Comparison of ENCODE assay signal across 14 mouse cellular contexts in genomic region chr4:104384704-104385103, GRCm38 (mm10).
DNase-seq lines count a peak whose midpoint lies in the region; ATAC-seq and TF ChIP-seq lines count a peak whose summit lies in the region.
"Had no signal": no experiment of that assay in that cellular context is flagged by ENCODE, and none has a peak within 500 bp of the region (broad histone marks: within the 10 kb centered on the region; RNA-seq: fewer than 3 reads in every experiment).

No protein-coding gene starts in this region.

- no peaks in the 10 kb centered on the region for H3K9me3 ChIP-seq in hindbrain, postnatal 0 days (ENCODE audit: low read length)
- H3K9me3 ChIP-seq in hindbrain, embryonic 10.5 days = no peaks in the 10 kb centered on the region
- H3K9me3 ChIP-seq in midbrain, embryonic 16.5 days (replicated peaks; ENCODE audit: control insufficient read depth, low read length, poor library complexity, severe bottlenecking) = no peaks in the 10 kb centered on the region
- no peaks in the 10 kb centered on the region for H3K9me3 ChIP-seq in midbrain, embryonic 11.5 days (ENCODE audit: control insufficient read depth, low read length)
- H3K9me3 ChIP-seq in limb, embryonic 13.5 days = no peaks in the 10 kb centered on the region
- H3K9me3 ChIP-seq: heart, embryonic 15.5 days; neural tube, embryonic 12.5 days had no signal

- DNase-seq in hindbrain, postnatal 0 days (ENCODE audit: low spot score) = peak; percentile 42
- no peak for DNase-seq in hindbrain, embryonic 10.5 days (ENCODE audit: low spot score)
- no peak for DNase-seq in midbrain, embryonic 11.5 days (ENCODE audit: low spot score, missing footprints)
- no peak for DNase-seq in yolk sac, embryonic 10.5 days (ENCODE audit: low spot score)
- no peak for DNase-seq in left cerebral cortex, postnatal 4 days
- DNase-seq: cerebellum, adult 9-11 months; gastrocnemius, postnatal 25 days; liver; thymus, postnatal 14 days had no signal

- H3K4me1 ChIP-seq in hindbrain, postnatal 0 days (ENCODE audit: insufficient read depth, low read length) = 0 out of 2 replicates have a peak, but pooled peaks cover 4% of the 10 kb centered on the region
- H3K4me1 ChIP-seq in hindbrain, embryonic 10.5 days (replicated peaks) = peaks cover 8% of the 10 kb centered on the region; the same call in 1 of the 2 replicates
- H3K4me1 ChIP-seq in midbrain, embryonic 16.5 days (ENCODE audit: control insufficient read depth, insufficient read depth, low read length) = peaks cover 21% of the 10 kb centered on the region
- peaks cover 4% of the 10 kb centered on the region; the same call in 1 of the 2 replicates for H3K4me1 ChIP-seq in midbrain, embryonic 11.5 days (ENCODE audit: control insufficient read depth, insufficient read depth, low read length)
- peaks cover 30% of the 10 kb centered on the region for H3K4me1 ChIP-seq in limb, embryonic 13.5 days
- H3K4me1 ChIP-seq: heart, embryonic 15.5 days; neural tube, embryonic 12.5 days had no signal

- H3K4me2 ChIP-seq in hindbrain, postnatal 0 days (ENCODE audit: low read depth, low read length) = no peak overlapping the region
- H3K4me2 ChIP-seq in midbrain, embryonic 16.5 days (ENCODE audit: low read length) = peak overlapping the region; percentile 2; the same call in 1 of the 2 replicates
- H3K4me2 ChIP-seq in midbrain, embryonic 11.5 days = no peak overlapping the region
- peak overlapping the region; percentile 9; the same call in 1 of the 2 replicates for H3K4me2 ChIP-seq in limb, embryonic 13.5 days (replicated peaks)
- H3K4me2 ChIP-seq: heart, embryonic 15.5 days; neural tube, embryonic 12.5 days had no signal

- no peaks in the 10 kb centered on the region for H3K36me3 ChIP-seq in hindbrain, postnatal 0 days (ENCODE audit: insufficient read depth, low read length)
- H3K36me3 ChIP-seq in hindbrain, embryonic 10.5 days = no peaks in the 10 kb centered on the region
- H3K36me3 ChIP-seq in midbrain, embryonic 16.5 days (ENCODE audit: control insufficient read depth, insufficient read depth, low read length) = no peaks in the 10 kb centered on the region
- H3K36me3 ChIP-seq in midbrain, embryonic 11.5 days (ENCODE audit: control insufficient read depth, insufficient read depth, low read length) = no peaks in the 10 kb centered on the region
- H3K36me3 ChIP-seq in limb, embryonic 13.5 days = no peaks in the 10 kb centered on the region
- H3K36me3 ChIP-seq: heart, embryonic 15.5 days; neural tube, embryonic 12.5 days had no signal

- 38% methylated on average over 7 of the region's 7 CpGs for WGBS in hindbrain, postnatal 0 days
- 78% methylated on average over 7 of the region's 7 CpGs for WGBS in hindbrain, embryonic 10.5 days
- WGBS in midbrain, embryonic 16.5 days = 39% methylated on average over 7 of the region's 7 CpGs
- WGBS in midbrain, embryonic 11.5 days = 66% methylated on average over 7 of the region's 7 CpGs
- WGBS in limb, embryonic 13.5 days = 12% methylated on average over 7 of the region's 7 CpGs

- H3K9ac ChIP-seq in hindbrain, postnatal 0 days (replicated peaks; ENCODE audit: low read length) = no peak overlapping the region
- H3K9ac ChIP-seq in midbrain, embryonic 16.5 days (ENCODE audit: low read depth, low read length) = no peak overlapping the region
- H3K9ac ChIP-seq in midbrain, embryonic 11.5 days (ENCODE audit: low read length) = no peak overlapping the region
- no peak overlapping the region for H3K9ac ChIP-seq in limb, embryonic 13.5 days
- H3K9ac ChIP-seq: heart, embryonic 15.5 days; neural tube, embryonic 12.5 days had no signal

- intact Hi-C loops in left cerebral cortex, postnatal 4 days (cut with DNase I) = no loop called here

- no peak overlapping the region for H3K4me3 ChIP-seq in hindbrain, postnatal 0 days (ENCODE audit: low read length)
- no peak overlapping the region for H3K4me3 ChIP-seq in hindbrain, embryonic 10.5 days
- no peak overlapping the region for H3K4me3 ChIP-seq in midbrain, embryonic 16.5 days (ENCODE audit: low read depth, low read length)
- H3K4me3 ChIP-seq in midbrain, embryonic 11.5 days (ENCODE audit: low read depth, low read length) = no peak overlapping the region
- H3K4me3 ChIP-seq in limb, embryonic 13.5 days = no peak overlapping the region
- H3K4me3 ChIP-seq: heart, embryonic 15.5 days; neural tube, embryonic 12.5 days had no signal

- no peaks in the 10 kb centered on the region for H3K27me3 ChIP-seq in hindbrain, postnatal 0 days (ENCODE audit: insufficient read depth, low read length)
- no peaks in the 10 kb centered on the region for H3K27me3 ChIP-seq in hindbrain, embryonic 10.5 days (ENCODE audit: insufficient read depth, poor library complexity, severe bottlenecking)
- no peaks in the 10 kb centered on the region for H3K27me3 ChIP-seq in midbrain, embryonic 16.5 days (ENCODE audit: control insufficient read depth, insufficient read depth, low read depth, low read length)
- no peaks in the 10 kb centered on the region for H3K27me3 ChIP-seq in midbrain, embryonic 11.5 days (ENCODE audit: control insufficient read depth, insufficient read depth, low read length)
- H3K27me3 ChIP-seq in limb, embryonic 13.5 days = no peaks in the 10 kb centered on the region; the same call in 1 of the 2 replicates
- H3K27me3 ChIP-seq: heart, embryonic 15.5 days; neural tube, embryonic 12.5 days had no signal

- 0 out of 2 replicates have a peak overlapping the region, but pooled peaks have one; percentile 26 for H3K27ac ChIP-seq in hindbrain, postnatal 0 days
- no peak overlapping the region for H3K27ac ChIP-seq in hindbrain, embryonic 10.5 days
- no peak overlapping the region for H3K27ac ChIP-seq in midbrain, embryonic 16.5 days (ENCODE audit: low read length)
- H3K27ac ChIP-seq in midbrain, embryonic 11.5 days (ENCODE audit: low read depth, low read length) = no peak overlapping the region
- H3K27ac ChIP-seq in limb, embryonic 13.5 days = no peak overlapping the region
- H3K27ac ChIP-seq: heart, embryonic 15.5 days; neural tube, embryonic 12.5 days had no signal

- no peak for TF ChIP-seq CTCF in hindbrain, postnatal 0 days (IDR thresholded peaks at IDR 0.05; ENCODE audit: low read depth)

- ATAC-seq in hindbrain, postnatal 0 days = no peak
- ATAC-seq in midbrain, embryonic 16.5 days = peak; percentile 70
- ATAC-seq in midbrain, embryonic 11.5 days (ENCODE audit: low FRiP score) = no peak
- no peak for ATAC-seq in limb, embryonic 13.5 days (ENCODE audit: low FRiP score, low read depth)
- ATAC-seq: inflammation-experienced regulatory T-cells, adult 6 months had no signal

Comparison
In these comparisons a context has a peak if more than half of its experiments do, and no peak if none do; other contexts are left out.
1. H3K4me2 ChIP-seq: peak in midbrain, embryonic 16.5 days (single experiment) and limb, embryonic 13.5 days (single experiment); none in hindbrain, postnatal 0 days (single experiment) and midbrain, embryonic 11.5 days (single experiment).